1 mouse cellular context compared by ENCODE assay signal in genomic region chr19:8929224-8930088, GRCm38 (mm10).
A peak's percentile ranks its signal among the peaks of the same experiment; 100 is the strongest.
TF ChIP-seq lines count a peak whose summit lies in the region.

Rom1 (minus strand) TSS chr19:8929356.
Eml3 (plus strand) TSS chr19:8929552.

TF ChIP-seq in CH12.LX, 34 proteins besides CTCF, POLR2A, EP300 and RAD21 (continued from another document):
- TF ChIP-seq BHLHE40 (IDR thresholded peaks at IDR 0.05; ENCODE audit: low read depth, low read length) (no peak), SMC3 (IDR thresholded peaks at IDR 0.05; ENCODE audit: low read depth, low read length) (no peak), CHD1 (IDR thresholded peaks at IDR 0.05; ENCODE audit: low read depth, low read length) (no peak), MAZ (IDR thresholded peaks at IDR 0.05; ENCODE audit: low read depth, low read length) (peak; percentile 91), JUND (conservative IDR thresholded peaks at IDR 0.05; ENCODE audit: low read depth, low read length) (no peak), SIN3A (IDR thresholded peaks at IDR 0.05; ENCODE audit: low read length) (peak; percentile 72), MEF2A (IDR thresholded peaks at IDR 0.05; ENCODE audit: borderline replicate concordance, low read depth, low read length) (no peak), ZKSCAN1 (IDR thresholded peaks at IDR 0.05; ENCODE audit: borderline replicate concordance, low read depth, low read length) (no peak), TBP (conservative IDR thresholded peaks at IDR 0.05; ENCODE audit: low read depth, low read length) (no peak), GABPA (IDR thresholded peaks at IDR 0.05; ENCODE audit: insufficient replicate concordance, low read depth, low read length) (no peak), ETS1 (conservative IDR thresholded peaks at IDR 0.05; ENCODE audit: low read depth, low read length) (no peak), MAX (IDR thresholded peaks at IDR 0.05; ENCODE audit: low read length) (peak; percentile 17; the same call in 1 of the 2 replicates), USF2 (conservative IDR thresholded peaks at IDR 0.05; ENCODE audit: low read depth, low read length) (no peak), JUN (IDR thresholded peaks at IDR 0.05; ENCODE audit: insufficient read depth, low read depth, low read length) (no peak), USF1 (IDR thresholded peaks at IDR 0.05; ENCODE audit: low read depth, low read length) (no peak), IRF4 (IDR thresholded peaks at IDR 0.05; ENCODE audit: low read depth, low read length) (no peak), ZMIZ1 (IDR thresholded peaks at IDR 0.05; ENCODE audit: low read depth, low read length) (peak; percentile 57; the same call in 1 of the 2 replicates), ELF1 (IDR thresholded peaks at IDR 0.05; ENCODE audit: low read depth, low read length) (peak; percentile 93), MXI1 (IDR thresholded peaks at IDR 0.05; ENCODE audit: low read depth, low read length) (peak; percentile 75), KAT2A (IDR thresholded peaks at IDR 0.05; ENCODE audit: insufficient replicate concordance, low read length) (0 out of 2 replicates have a peak, but pooled peaks have one; percentile 53), PAX5 (IDR thresholded peaks at IDR 0.05; ENCODE audit: low read length) (no peak), ZNF384 (IDR thresholded peaks at IDR 0.05; ENCODE audit: low read depth, low read length) (no peak), RCOR1 (conservative IDR thresholded peaks at IDR 0.05; ENCODE audit: low read depth, low read length) (no peak)
